Mouse (Mus musculus) B cell, adult 67 days (primary cell): ENCODE data around the gene Ube2g1. TPM values are rescaled to one million over a fixed set of nuclear protein-coding genes. Genes with fewer than 3 reads are reported as not detected.

Experiments used
- total RNA-seq, 2 experiments: library from RNA; stranded (reverse); gene quantifications; 4 replicates each; pipeline ENCODE4 v1.2.4; 2023

The Ube2g1 gene
- 10 to 100 TPM; 37.2 to 44.9 TPM for total RNA-seq

DNA sequence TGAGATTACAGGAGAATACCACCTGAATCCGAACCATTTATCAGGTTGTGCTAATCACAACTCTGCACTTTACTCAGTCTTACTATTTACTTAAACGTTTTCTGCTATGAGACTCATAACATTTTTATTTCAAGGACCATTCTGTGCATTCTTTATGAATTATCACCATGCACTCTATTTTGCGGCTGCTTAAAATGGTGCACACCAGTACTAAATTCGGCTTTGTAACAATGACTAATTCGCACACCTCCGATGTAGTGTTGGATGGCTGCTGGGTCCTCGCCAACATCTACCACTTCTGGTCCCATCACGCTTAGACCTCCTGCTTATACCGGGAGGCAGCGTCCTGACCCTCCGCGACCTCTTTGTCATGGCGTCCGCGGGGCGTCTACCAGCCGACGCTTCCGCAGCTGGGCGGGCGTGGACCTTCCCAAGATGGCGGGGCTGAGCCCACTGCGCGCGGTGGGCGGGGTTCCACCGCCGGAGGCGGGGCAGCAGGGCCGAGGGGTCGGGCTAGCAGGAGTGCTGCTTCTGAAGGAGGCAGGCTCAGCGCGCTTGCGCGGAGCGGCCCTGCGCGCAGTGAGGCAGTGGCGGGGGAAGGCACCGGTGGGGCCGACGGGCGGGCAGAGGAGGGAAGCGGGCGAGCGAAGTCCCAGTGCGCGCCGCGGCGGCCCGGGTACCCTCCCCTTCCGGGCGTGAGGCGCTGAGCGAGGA is at the start of gene Ube2g1:
TSS of gene Ube2g1 (plus strand) at position 590 of the 714 bp plus-strand sequence.

DNA sequence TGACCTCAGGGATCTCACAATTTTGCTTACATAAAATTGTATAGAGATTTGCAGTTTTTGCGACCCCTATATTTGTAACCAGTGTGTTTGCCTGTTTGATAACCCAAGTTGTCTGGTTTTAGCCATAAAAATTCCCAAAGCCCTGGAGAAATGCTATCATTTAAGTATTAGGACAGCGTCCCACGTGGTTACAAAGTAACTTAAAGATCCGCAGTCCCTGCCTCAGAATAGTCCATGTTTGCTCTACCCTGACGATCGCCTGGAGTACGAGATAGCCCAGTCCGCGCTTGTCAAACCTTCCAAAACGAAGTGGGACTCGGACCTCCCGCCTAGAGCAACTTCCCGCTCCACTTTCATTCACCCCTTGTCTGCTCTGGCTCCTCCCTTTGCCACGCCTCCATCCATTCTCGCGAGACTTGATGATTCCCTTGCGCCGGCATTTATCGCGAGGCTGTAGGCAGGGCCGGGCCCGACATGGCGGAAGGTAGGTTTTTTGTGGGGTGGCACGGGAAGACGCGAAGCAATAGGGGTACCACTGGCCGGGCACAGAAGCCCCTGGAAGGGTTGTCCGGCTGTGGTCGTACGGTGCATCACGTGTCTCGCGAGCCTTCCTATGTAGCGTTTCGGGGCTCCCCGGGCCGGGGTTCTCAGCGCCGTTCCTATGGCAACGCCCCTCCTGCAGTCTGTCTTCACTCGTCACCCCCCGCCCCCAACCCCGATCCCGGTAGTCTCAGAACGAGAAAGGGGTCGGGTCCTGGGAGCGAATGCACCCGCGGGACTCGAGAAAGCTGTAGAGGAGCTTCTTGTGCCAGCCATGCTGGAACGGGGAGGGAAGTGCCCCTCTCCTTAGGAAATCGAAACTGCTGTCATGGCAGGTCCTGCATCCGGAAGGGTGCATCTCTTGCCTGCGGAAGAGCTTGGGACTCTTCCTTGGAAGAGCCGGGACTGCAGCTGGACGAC is 82.7 kb downstream of the Ube2g1 start, which contains the start of gene Ankfy1:
TSS of gene Ankfy1 (plus strand) at position 456 of the 960 bp plus-strand sequence.

Other genes starting within 250 kb of the Ube2g1 start
- not detected for gene Tekt1, start 244.8 kb upstream of the Ube2g1 start, total RNA-seq
- gene Smtnl2, start 195.6 kb upstream of the Ube2g1 start, total RNA-seq: 1 to 10 TPM in 1 of 2 experiments, not detected in 1; 1.0 TPM
- not detected for gene Ggt6, start 171.8 kb upstream of the Ube2g1 start, total RNA-seq
- 100 to 1,000 TPM; 155 to 165 TPM for gene Mybbp1a, start 165.9 kb upstream of the Ube2g1 start, total RNA-seq
- 10 to 100 TPM; 41.9 to 59.0 TPM for gene Spns2, start 117.4 kb upstream of the Ube2g1 start, total RNA-seq
- gene Spns3, start 56.8 kb upstream of the Ube2g1 start, total RNA-seq: 10 to 100 TPM; 12.5 to 12.6 TPM
- gene Ankfy1, start 82.7 kb downstream of the Ube2g1 start, total RNA-seq: 100 to 1,000 TPM; 111 to 117 TPM
- 1 to 10 TPM; 8.0 to 8.7 TPM for gene Cyb5d2, start 188.9 kb downstream of the Ube2g1 start, total RNA-seq
- gene Zzef1, start 188.9 kb downstream of the Ube2g1 start, total RNA-seq: 10 to 100 TPM; 87.7 to 92.5 TPM